Mouse (Mus musculus) liver, embryonic 11.5 days (tissue): ENCODE data around the gene Fsd2. TPM values are rescaled to one million over a fixed set of nuclear protein-coding genes. Genes with fewer than 3 reads are reported as not detected.

ENCODE experiments used
- ATAC-seq: fragments of 200-750 bp; cut with Nextera tagmentation; replicated peaks from 2 replicates; pipeline ENCODE4 v1.8.0; 2017; ENCODE audit warnings: moderate number of reproducible peaks, mild to moderate bottlenecking, moderate TSS enrichment, moderate library complexity; ENCODE audit not compliant: low FRiP score
- DNase-seq: peaks from one replicate; pipeline ENCODE4 v3.0.0-alpha.2; 2017; ENCODE audit warnings: low spot score
- H3K27ac ChIP-seq: fragments of 300-500 bp; sonication (generic); 2 replicates; pipeline ENCODE4 v1.5.1; 2014; ENCODE audit warnings: mild to moderate bottlenecking, low read depth, low read length, control low read depth
- H3K27me3 ChIP-seq: fragments of 300-500 bp; sonication (generic); replicated peaks from 2 replicates; pipeline ENCODE4 v1.6.1; 2014; ENCODE audit warnings: low read length, mixed read lengths; ENCODE audit not compliant: control insufficient read depth, insufficient read depth
- H3K36me3 ChIP-seq: fragments of 300-500 bp; sonication (generic); 2 replicates; pipeline ENCODE4 v1.6.1; 2014; ENCODE audit warnings: mild to moderate bottlenecking, low read length, moderate library complexity, mixed read lengths; ENCODE audit not compliant: control insufficient read depth, insufficient read depth
- H3K4me1 ChIP-seq: fragments of 300-500 bp; sonication (generic); replicated peaks from 2 replicates; pipeline ENCODE4 v1.6.1; 2014; ENCODE audit warnings: low read length, mixed read lengths; ENCODE audit not compliant: control insufficient read depth, insufficient read depth
- H3K4me2 ChIP-seq: fragments of 300-500 bp; sonication (generic); 2 replicates; pipeline ENCODE4 v1.6.1; 2014; ENCODE audit warnings: mild to moderate bottlenecking, control low read depth, moderate library complexity
- H3K4me3 ChIP-seq: fragments of 300-500 bp; sonication (generic); 2 replicates; pipeline ENCODE4 v1.5.1; 2014; ENCODE audit warnings: low read depth, low read length, control low read depth
- H3K9ac ChIP-seq: fragments of 300-500 bp; sonication (generic); 2 replicates; pipeline ENCODE4 v1.6.1; 2014; ENCODE audit warnings: low read depth, low read length, control low read depth
- H3K9me3 ChIP-seq: fragments of 300-500 bp; sonication (generic); 2 replicates; pipeline ENCODE4 v1.6.1; 2016; ENCODE audit warnings: low read length, inconsistent platforms, mixed read lengths; ENCODE audit not compliant: control insufficient read depth
- WGBS: fragments of 180-500 bp; shearing (Covaris S2); extraction: QIAGEN DNeasy Blood & Tissue Kit; methylation state at CpG from one replicate; pipeline ENCODE4 v1.1.7; 2014; 5-methylcytosine and 5-hydroxymethylcytosine counted together
- polyA plus RNA-seq: library from polyadenylated mRNA; unstranded; fragments of >200 nt; fragmentation: Nextera tagmentation; extraction: Ambion mirVana; gene quantifications from 2 replicates; pipeline ENCODE4 v1.2.1, GENCODE M21; 2014

Gene Fsd2
- polyA plus RNA-seq, 1 experiment from 2014 or later: 0.19 TPM

GRCm38 (mm10) chr7:81578413-81578812 lies 11.7 kb upstream of the Fsd2 start:
- no peak overlapping the region for H3K9ac ChIP-seq
- peaks cover 7% of the 10 kb centered on the region for H3K4me1 ChIP-seq
- H3K36me3 ChIP-seq: peaks cover 18% of the 10 kb centered on the region; the same call in 1 of the 2 replicates
- WGBS: 93% methylated on average over 7 of the region's 7 CpGs
- ATAC-seq (no peak), DNase-seq (no peak)
- H3K9me3 ChIP-seq: no peaks in the 10 kb centered on the region
- H3K4me2 ChIP-seq: no peak overlapping the region
- no peaks in the 10 kb centered on the region for H3K27me3 ChIP-seq
- H3K4me3 ChIP-seq: no peak overlapping the region
- no peak overlapping the region for H3K27ac ChIP-seq

DNA sequence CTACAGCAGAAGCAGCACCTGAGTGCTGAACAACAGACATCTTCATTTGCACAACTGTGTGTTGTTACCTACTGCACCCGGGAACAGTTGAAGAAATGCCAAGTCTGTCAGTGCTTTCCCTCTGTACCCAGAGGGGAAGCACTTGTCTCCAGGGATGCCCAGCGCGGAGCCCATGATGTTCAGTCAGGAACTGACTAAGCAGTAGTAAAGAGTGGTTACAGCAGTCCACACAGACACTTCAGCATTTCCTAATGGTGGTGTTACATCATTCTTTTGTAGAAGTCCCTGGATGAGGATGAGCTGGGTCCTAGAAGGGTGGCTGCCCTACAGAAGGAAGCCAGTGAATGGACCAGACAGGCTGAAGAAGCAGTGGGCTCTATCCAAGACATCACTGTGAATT lies 11.1 kb upstream of the Fsd2 start:
- no peak overlapping the region for H3K4me3 ChIP-seq
- no peak overlapping the region for H3K9ac ChIP-seq
- H3K9me3 ChIP-seq: no peaks in the 10 kb centered on the region
- DNase-seq: no peak
- peaks cover 18% of the 10 kb centered on the region; the same call in 1 of the 2 replicates for H3K36me3 ChIP-seq
- peaks cover 13% of the 10 kb centered on the region for H3K4me1 ChIP-seq
- no peak overlapping the region for H3K4me2 ChIP-seq
- ATAC-seq: no peak
- H3K27ac ChIP-seq: no peak overlapping the region
- no peaks in the 10 kb centered on the region for H3K27me3 ChIP-seq
- 89% methylated on average over 3 of the region's 3 CpGs for WGBS

DNA sequence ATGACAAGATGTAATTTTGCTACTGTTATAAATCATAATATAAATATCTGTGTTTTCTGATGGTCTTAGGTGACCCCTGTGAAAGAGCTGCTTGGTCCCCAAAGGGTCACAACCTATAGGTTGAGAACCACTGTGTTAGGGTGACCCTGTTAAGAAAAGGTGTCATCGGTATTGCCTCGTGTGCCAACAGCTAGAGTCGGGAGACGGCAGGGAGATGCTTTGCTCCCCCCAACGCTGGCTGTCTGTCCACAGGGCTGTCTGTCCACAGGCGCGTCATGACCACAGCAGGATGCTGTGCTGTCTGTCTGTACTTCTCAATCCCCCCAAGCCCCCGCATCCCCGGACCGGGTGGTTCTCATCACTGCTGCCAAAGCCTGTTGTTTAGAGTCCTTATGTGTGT lies 8.9 kb upstream of the Fsd2 start:
- peaks cover 18% of the 10 kb centered on the region; the same call in 1 of the 2 replicates for H3K36me3 ChIP-seq
- ATAC-seq: no peak
- peak; percentile 25 for DNase-seq

DNA sequence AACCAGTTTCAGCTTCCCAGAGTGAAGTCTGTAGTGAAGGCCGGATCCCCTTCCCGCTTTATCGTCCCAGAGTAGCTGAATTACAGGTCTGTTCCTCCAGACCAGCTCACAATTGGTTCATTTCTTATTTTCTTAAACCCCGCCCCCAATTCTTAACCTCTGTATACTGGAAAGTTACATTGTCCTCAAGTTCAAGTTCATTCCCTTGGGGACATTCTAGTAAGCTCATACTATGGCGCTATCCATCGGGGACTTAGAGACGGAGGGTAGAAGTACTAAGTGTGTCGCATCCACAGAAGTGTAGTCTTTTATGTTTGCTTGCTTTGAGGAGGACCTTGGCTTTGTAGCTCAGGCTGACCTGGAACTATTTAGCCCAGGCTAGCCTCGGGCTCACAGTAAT lies 7.1 kb upstream of the Fsd2 start:
- peaks cover 16% of the 10 kb centered on the region; the same call in 1 of the 2 replicates for H3K36me3 ChIP-seq

More for the DNA sequence above, 8.9 kb upstream of the Fsd2 start:
- no peak overlapping the region for H3K9ac ChIP-seq
- no peak overlapping the region for H3K4me3 ChIP-seq
- H3K4me1 ChIP-seq: peaks cover 18% of the 10 kb centered on the region
- 92% methylated on average over 10 of the region's 10 CpGs for WGBS
- H3K27ac ChIP-seq: no peak overlapping the region
- no peaks in the 10 kb centered on the region for H3K9me3 ChIP-seq
- no peaks in the 10 kb centered on the region for H3K27me3 ChIP-seq
- no peak overlapping the region for H3K4me2 ChIP-seq

GRCm38 (mm10) chr7:81573397-81573796 lies 6.7 kb upstream of the Fsd2 start:
- Histone ChIP-seq H3K9ac (0 out of 2 replicates have a peak overlapping the region, but pooled peaks have one; percentile 35), H3K27me3 (no peaks in the 10 kb centered on the region), H3K4me2 (peak overlapping the region; percentile 76), H3K27ac (peak overlapping the region; percentile 8; the same call in 1 of the 2 replicates), H3K4me3 (peak overlapping the region; percentile 95; the same call in 1 of the 2 replicates), H3K4me1 (peaks cover 14% of the 10 kb centered on the region), H3K9me3 (no peaks in the 10 kb centered on the region), H3K36me3 (peaks cover 14% of the 10 kb centered on the region; the same call in 1 of the 2 replicates)
- ATAC-seq (no peak), DNase-seq (peak; percentile 33)
- WGBS: 71% methylated on average over 6 of the region's 6 CpGs

More for the DNA sequence above, 7.1 kb upstream of the Fsd2 start:
- H3K4me2 ChIP-seq: peak overlapping the region; percentile 76
- H3K27ac ChIP-seq: peak overlapping the region; percentile 8; the same call in 1 of the 2 replicates
- DNase-seq (peak; percentile 20), ATAC-seq (no peak)
- 91% methylated on average over 9 of the region's 9 CpGs for WGBS
- peaks cover 17% of the 10 kb centered on the region for H3K4me1 ChIP-seq
- no peak overlapping the region for H3K9ac ChIP-seq
- H3K9me3 ChIP-seq: no peaks in the 10 kb centered on the region
- no peak overlapping the region for H3K4me3 ChIP-seq
- no peaks in the 10 kb centered on the region for H3K27me3 ChIP-seq

DNA sequence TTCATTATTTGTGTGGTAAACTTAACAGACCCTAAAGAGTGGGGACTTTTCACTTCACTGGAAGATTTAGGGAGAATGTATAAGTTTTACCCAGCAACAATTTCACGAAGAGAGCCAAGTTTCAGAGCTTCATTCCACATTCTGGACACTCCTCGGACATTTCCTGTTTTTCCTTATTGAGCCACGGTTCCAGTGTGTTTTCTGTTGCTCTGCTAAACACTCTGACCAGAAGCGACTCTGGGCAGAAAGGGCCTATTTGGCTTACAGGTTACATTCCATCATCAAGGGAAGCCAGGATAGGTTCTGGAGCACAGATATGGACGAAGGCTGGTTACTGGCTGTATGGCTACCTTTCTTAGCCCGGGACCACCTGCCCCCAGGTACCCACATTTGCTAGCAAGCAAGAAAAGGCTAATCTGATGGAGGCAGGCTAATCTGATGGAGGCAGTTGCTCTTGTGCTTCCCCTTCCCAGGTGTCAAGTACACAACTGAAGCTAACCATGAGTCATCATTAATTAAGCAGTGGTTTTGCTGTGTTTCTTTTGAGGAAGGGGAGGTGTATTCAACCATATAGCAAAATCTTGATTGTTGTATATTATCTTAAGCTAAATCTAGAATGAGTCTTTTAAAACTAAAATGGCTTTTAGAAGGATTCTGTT lies 6.0 kb upstream of the Fsd2 start:
- DNase-seq (peak; percentile 28), ATAC-seq (no peak)
- Histone ChIP-seq H3K4me2 (peak overlapping the region; percentile 76), H3K4me1 (peaks cover 14% of the 10 kb centered on the region), H3K27me3 (no peaks in the 10 kb centered on the region), H3K9me3 (no peaks in the 10 kb centered on the region), H3K4me3 (peak overlapping the region; percentile 95), H3K9ac (peak overlapping the region; percentile 87), H3K36me3 (peaks cover 7% of the 10 kb centered on the region; the same call in 1 of the 2 replicates), H3K27ac (0 out of 2 replicates have a peak overlapping the region, but pooled peaks have one; percentile 29)
- 57% methylated on average over 6 of the region's 6 CpGs for WGBS

GRCm38 (mm10) chr7:81571941-81572441 lies 5.2 kb upstream of the Fsd2 start:
- ATAC-seq (no peak), DNase-seq (no peak)
- peaks cover 6% of the 10 kb centered on the region; the same call in 1 of the 2 replicates for H3K36me3 ChIP-seq
- H3K27me3 ChIP-seq: no peaks in the 10 kb centered on the region
- H3K4me3 ChIP-seq: peak overlapping the region; percentile 95
- peak overlapping the region; percentile 87 for H3K9ac ChIP-seq
- no peaks in the 10 kb centered on the region for H3K9me3 ChIP-seq
- WGBS: 13% methylated on average over 15 of the region's 15 CpGs
- H3K27ac ChIP-seq: peak overlapping the region; percentile 89
- H3K4me2 ChIP-seq: peak overlapping the region; percentile 76
- H3K4me1 ChIP-seq: peaks cover 14% of the 10 kb centered on the region

DNA sequence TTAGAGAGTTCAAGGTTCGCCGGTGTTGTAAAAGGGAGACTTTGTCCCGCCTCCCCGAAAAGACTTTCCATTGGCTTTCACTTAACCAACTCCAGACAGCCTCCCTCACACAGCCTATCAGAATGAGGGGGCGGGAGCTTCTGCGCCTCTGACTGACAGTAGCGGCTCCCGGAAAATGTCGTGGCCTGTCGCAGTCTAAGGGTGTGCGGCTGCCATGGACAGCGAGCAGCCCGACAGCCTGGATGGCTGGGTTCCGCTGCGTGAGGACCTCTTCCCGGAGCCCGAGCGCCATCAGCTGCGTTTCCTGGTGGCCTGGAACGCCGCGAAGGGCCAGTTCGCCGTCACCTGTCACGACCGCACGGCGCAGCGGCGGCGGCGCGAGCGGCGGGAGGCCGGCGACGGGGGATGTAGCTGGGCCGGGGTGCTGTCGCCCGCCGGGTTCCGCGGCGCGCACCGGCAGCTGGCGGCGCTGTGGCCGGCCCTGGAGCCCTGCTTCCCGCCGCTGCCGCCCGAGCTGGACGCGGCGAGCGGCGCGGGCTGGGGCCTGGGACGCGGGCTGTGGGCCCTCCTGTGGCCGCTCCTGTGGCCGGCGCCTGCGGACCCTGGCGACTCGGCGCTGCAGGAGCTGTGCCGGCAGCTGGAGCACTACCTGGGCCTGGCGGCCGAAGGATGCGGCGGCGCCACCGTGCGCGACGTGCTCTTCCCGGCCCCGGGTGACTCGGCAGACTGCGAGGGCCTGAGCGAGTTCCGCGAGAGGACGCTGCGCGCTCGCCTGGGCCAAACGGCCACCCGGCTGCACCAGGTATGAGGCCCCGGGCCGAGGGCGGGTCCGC lies 4.6 kb upstream of the Fsd2 start, which contains the start of gene Whamm:
Gene Whamm (plus strand): TSS at position 159 of the 833 bp plus-strand sequence.
- H3K4me1 ChIP-seq: peaks cover 14% of the 10 kb centered on the region
- WGBS: under 1% methylated on average over 96 of the region's 96 CpGs
- DNase-seq (peak; percentile 86), ATAC-seq (peak; percentile 99)
- peaks cover 5% of the 10 kb centered on the region; the same call in 1 of the 2 replicates for H3K36me3 ChIP-seq
- no peaks in the 10 kb centered on the region for H3K27me3 ChIP-seq
- H3K4me3 ChIP-seq: peak within 1 kb of the TSS; percentile 95
- H3K27ac ChIP-seq: peak within 1 kb of the TSS; percentile 89
- no peaks in the 10 kb centered on the region for H3K9me3 ChIP-seq
- peak within 1 kb of the TSS; percentile 87 for H3K9ac ChIP-seq
- peak within 1 kb of the TSS; percentile 76 for H3K4me2 ChIP-seq
